Mouse (Mus musculus): ENCODE measurements around the gene Gm21874.
"Not testable (repeated sequence)": the region's sequence is repeated elsewhere in the genome, so short reads cannot be mapped to it uniquely, and the experiment has no call there.

Gene Gm21874

DNA sequence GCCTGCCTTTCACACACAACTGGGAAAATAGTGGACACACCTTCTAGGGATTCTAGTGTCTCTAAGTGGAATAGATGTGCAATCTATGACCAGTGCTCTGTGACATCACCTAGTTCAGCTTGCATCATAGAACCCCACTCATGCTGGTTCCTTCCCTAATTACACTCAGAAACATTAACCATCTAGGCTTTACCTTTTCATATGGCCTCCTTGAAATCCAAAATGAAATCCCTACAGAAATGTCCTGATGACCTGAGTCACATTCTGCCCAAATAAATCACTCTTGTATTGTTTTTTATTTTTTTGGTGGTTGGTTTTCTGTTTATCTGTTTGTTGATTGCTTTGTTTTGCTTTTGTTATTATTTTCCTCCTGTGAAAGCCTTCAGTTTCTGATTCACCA lies at the start of gene Gm21874:
Gm21874 (minus strand) TSS at position 101 of the 400 bp plus-strand sequence.
- not testable (repeated sequence) for DNase-seq (ENCODE audit: low read depth, low spot score)

All from mesoderm, embryonic 11.5 days (tissue).